Mouse (Mus musculus): Measurements from ENCODE around the gene Agl. TPM values are rescaled to one million over a fixed set of nuclear protein-coding genes. Genes with fewer than 3 reads are reported as not detected.
A peak's percentile ranks its signal among the peaks of the same experiment; 100 is the strongest.

The Agl gene
- polyA plus RNA-seq, 2 experiments = 2.6 to 4.6 TPM

DNA sequence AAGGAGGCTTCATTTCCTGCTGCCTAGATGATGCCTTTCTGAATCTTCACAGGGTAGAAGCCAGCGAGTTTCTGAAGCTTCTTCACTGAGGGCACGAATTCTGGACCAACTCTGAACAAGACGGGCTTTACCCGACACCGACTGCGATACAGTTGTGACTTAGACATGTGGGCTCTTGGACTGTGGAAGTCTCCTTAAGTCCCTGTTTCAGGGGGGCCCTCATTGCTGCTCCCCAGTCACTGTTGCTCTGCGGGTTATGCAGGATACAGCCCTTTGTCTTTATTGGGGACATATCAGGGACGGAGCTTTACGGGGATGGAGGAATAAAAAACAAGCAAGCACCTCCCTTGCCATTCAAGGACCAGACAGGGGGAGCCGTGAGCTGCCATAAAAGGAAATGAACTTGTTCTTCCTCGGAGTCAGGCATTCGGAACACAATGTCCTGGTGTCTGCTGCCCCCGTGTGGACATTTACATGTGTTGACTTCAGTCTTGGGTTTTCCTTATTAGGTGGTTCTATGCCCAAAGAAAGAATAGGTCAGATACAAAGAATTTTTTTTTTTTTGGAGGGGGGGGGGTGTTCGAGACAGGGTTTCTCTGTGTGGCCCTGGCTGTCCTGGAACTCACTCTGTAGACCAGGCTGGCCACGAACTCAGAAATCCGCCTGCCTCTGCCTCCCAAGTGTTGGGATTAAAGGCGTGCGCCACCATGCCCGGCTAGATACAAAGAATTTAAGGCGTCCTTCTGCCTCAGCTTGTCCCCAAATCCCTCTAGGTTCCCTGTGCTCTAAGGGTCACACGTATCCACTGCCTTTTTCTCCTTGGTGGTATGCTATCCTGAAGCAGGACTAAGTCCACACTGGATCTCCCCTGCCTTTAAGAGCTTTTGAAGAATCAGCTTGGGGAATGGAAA lies 28.1 kb upstream of the Agl start:
- 23% methylated on average over 21 of the region's 21 CpGs for WGBS (ENCODE audit: insufficient replicate concordance)
- peak overlapping the region; percentile 32; the same call in 1 of the 2 replicates for H3K9ac ChIP-seq (replicated peaks)
- H3K27me3 ChIP-seq (ENCODE audit: control insufficient read depth, insufficient read depth, low read length) = no peaks in the 10 kb centered on the region

DNA sequence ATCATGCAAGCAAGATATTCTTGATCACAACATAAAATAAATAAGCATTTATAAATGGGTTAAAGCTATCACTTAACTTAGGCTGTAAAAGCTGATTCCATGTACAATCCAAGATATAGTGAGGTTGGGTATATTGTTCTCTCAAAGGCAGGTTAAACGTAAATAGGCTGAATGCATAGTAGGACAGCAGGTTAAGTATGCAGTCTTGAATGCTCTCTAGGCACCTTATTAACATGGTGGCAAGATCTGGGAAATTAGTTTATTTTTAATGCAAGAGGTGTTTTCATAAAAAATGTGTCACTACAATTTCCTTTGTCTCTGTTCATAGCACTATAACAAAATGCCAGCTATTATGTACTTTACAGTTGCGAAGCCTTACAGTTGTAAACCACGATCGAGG lies 27.4 kb upstream of the Agl start:
- Histone ChIP-seq H3K27me3 (ENCODE audit: control insufficient read depth, insufficient read depth, low read length) (no peaks in the 10 kb centered on the region), H3K9me3 (ENCODE audit: control insufficient read depth, low read length) (no peaks in the 10 kb centered on the region), H3K27ac (no peak overlapping the region), H3K4me2 (ENCODE audit: low read depth) (peak overlapping the region; percentile 61), H3K4me3 (ENCODE audit: insufficient read depth in 1 of 2, low read depth in 2 of 2, low read length in 2 of 2) (no peak overlapping the region), H3K4me1 (replicated peaks; ENCODE audit: control insufficient read depth in 2 of 2, insufficient read depth in 2 of 2, low read length in 1 of 2) (peaks cover 0 to 2% of the 10 kb centered on the region in 2 experiments; a peak in 1 of 4 replicates), H3K9ac (replicated peaks) (peak overlapping the region; percentile 32; the same call in 1 of the 2 replicates), H3K36me3 (replicated peaks; ENCODE audit: control insufficient read depth, insufficient read depth, low read depth) (no peaks in the 10 kb centered on the region)
- DNase-seq (ENCODE audit: low read depth in 3 of 3, low spot score in 3 of 3) = no peak
- TF ChIP-seq CTCF (IDR thresholded peaks at IDR 0.05; ENCODE audit: low read depth) (no peak), EP300 (IDR thresholded peaks at IDR 0.05; ENCODE audit: low read depth) (no peak)
- no peak for ATAC-seq (ENCODE audit: insufficient read depth)
- 41% methylated on average over 4 of the region's 4 CpGs for WGBS (ENCODE audit: insufficient replicate concordance)

More for the DNA sequence above, 28.1 kb upstream of the Agl start:
- peaks cover 0 to 2% of the 10 kb centered on the region in 2 experiments; a peak in 1 of 4 replicates for H3K4me1 ChIP-seq (replicated peaks; ENCODE audit: control insufficient read depth in 2 of 2, insufficient read depth in 2 of 2, low read length in 1 of 2)
- H3K9me3 ChIP-seq (ENCODE audit: control insufficient read depth, low read length) = no peaks in the 10 kb centered on the region
- ATAC-seq (ENCODE audit: insufficient read depth) (peak; percentile 76), DNase-seq (ENCODE audit: low read depth in 3 of 3, low spot score in 3 of 3) (peak; percentile 76 to 86 (median 80))
- TF ChIP-seq EP300 (IDR thresholded peaks at IDR 0.05; ENCODE audit: low read depth) = no peak
- peak; percentile 92 for TF ChIP-seq CTCF (IDR thresholded peaks at IDR 0.05; ENCODE audit: low read depth)
- no peak overlapping the region for H3K27ac ChIP-seq
- H3K36me3 ChIP-seq (replicated peaks; ENCODE audit: control insufficient read depth, insufficient read depth, low read depth) = no peaks in the 10 kb centered on the region
- peak overlapping the region; percentile 61 for H3K4me2 ChIP-seq (ENCODE audit: low read depth)
- H3K4me3 ChIP-seq (ENCODE audit: insufficient read depth in 1 of 2, low read depth in 2 of 2, low read length in 2 of 2) = peak overlapping the region; percentile 27 to 54

DNA sequence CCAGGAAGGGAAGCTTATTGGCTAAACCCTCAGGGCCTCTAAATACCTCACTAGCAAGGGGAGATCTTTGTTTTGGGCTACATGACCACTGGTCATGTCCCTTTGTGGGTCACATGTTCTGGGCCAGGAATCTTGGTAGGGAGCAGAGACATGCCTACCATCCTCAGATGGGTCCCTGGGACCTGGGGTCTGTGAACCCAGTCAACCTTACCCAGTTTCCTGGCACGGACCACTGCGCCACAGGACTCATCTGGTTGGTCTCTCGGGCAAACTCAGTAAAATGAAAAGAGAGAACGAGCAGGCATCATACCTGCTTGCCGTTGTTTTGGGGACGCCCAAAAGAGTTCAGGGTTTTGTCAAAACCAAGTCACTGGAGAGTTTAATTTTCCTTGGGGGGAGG lies 26.3 kb upstream of the Agl start:
- DNase-seq (ENCODE audit: low read depth in 3 of 3, low spot score in 3 of 3) (no peak), ATAC-seq (ENCODE audit: insufficient read depth) (no peak)
- Histone ChIP-seq H3K4me1 (replicated peaks; ENCODE audit: control insufficient read depth in 2 of 2, insufficient read depth in 2 of 2, low read length in 1 of 2) (peaks cover 0 to 2% of the 10 kb centered on the region in 2 experiments; a peak in 1 of 4 replicates), H3K4me2 (ENCODE audit: low read depth) (no peak overlapping the region), H3K27ac (no peak overlapping the region), H3K4me3 (ENCODE audit: insufficient read depth in 1 of 2, low read depth in 2 of 2, low read length in 2 of 2) (no peak overlapping the region), H3K9me3 (ENCODE audit: control insufficient read depth, low read length) (no peaks in the 10 kb centered on the region), H3K9ac (replicated peaks) (no peak overlapping the region), H3K36me3 (replicated peaks; ENCODE audit: control insufficient read depth, insufficient read depth, low read depth) (no peaks in the 10 kb centered on the region), H3K27me3 (ENCODE audit: control insufficient read depth, insufficient read depth, low read length) (no peaks in the 10 kb centered on the region)
- WGBS (ENCODE audit: insufficient replicate concordance) = 71% methylated on average over 6 of the region's 6 CpGs
- TF ChIP-seq EP300 (IDR thresholded peaks at IDR 0.05; ENCODE audit: low read depth) (no peak), CTCF (IDR thresholded peaks at IDR 0.05; ENCODE audit: low read depth) (no peak)

DNA sequence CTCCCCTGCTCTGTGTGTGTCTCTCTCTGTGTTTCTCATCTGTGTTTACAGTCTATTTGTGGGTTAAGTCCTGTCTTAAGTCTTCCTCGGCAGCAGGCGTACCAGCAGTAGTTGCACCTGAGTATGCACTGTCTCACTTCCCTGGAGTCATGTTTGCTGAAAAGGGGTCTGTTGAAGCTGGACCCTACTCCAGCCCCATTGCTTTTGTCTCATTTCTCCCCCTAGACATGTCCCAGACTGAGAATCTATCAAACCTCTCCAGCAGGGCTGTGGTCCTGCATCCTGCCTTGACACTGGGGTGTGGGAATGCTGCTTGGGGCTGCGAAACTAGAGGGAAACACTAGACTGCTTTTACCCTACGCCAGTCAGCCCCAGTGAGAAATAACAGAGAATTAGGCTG lies 25.5 kb upstream of the Agl start:
- no peaks in the 10 kb centered on the region for H3K27me3 ChIP-seq (ENCODE audit: control insufficient read depth, insufficient read depth, low read length)
- no peak overlapping the region for H3K4me3 ChIP-seq (ENCODE audit: insufficient read depth in 1 of 2, low read depth in 2 of 2, low read length in 2 of 2)
- 69% methylated on average over 4 of the region's 4 CpGs for WGBS (ENCODE audit: insufficient replicate concordance)
- no peak for TF ChIP-seq CTCF (IDR thresholded peaks at IDR 0.05; ENCODE audit: low read depth)
- no peak for TF ChIP-seq EP300 (IDR thresholded peaks at IDR 0.05; ENCODE audit: low read depth)
- peaks cover 0 to 2% of the 10 kb centered on the region in 2 experiments; a peak in 1 of 4 replicates for H3K4me1 ChIP-seq (replicated peaks; ENCODE audit: control insufficient read depth in 2 of 2, insufficient read depth in 2 of 2, low read length in 1 of 2)
- no peak overlapping the region for H3K9ac ChIP-seq (replicated peaks)
- no peaks in the 10 kb centered on the region for H3K36me3 ChIP-seq (replicated peaks; ENCODE audit: control insufficient read depth, insufficient read depth, low read depth)
- H3K4me2 ChIP-seq (ENCODE audit: low read depth) = no peak overlapping the region
- no peaks in the 10 kb centered on the region for H3K9me3 ChIP-seq (ENCODE audit: control insufficient read depth, low read length)
- no peak for ATAC-seq (ENCODE audit: insufficient read depth)
- no peak for DNase-seq (ENCODE audit: low read depth in 3 of 3, low spot score in 3 of 3)
- H3K27ac ChIP-seq = no peak overlapping the region

Measured in liver, embryonic 14.5 days (tissue).